Mouse (Mus musculus): ENCODE results near the gene Fancm. TPM values are rescaled to one million over a fixed set of nuclear protein-coding genes. Genes with fewer than 3 reads are reported as not detected.
"Not testable (repeated sequence)": the region's sequence is repeated elsewhere in the genome, so short reads cannot be mapped to it uniquely, and the experiment has no call there.

Gene Fancm
- total and polyA plus RNA-seq, 2 experiments: 0.70 to 3.8 TPM

GRCm38 (mm10) chr12:65108746-65109145, 33.3 kb downstream of the Fancm start:
- no peak overlapping the region for H3K9ac ChIP-seq (ENCODE audit: low read depth, low read length)
- no peak for DNase-seq (ENCODE audit: extremely low read depth, low read depth, low spot score)
- no peaks in the 10 kb centered on the region for H3K4me1 ChIP-seq (ENCODE audit: control insufficient read depth, insufficient read depth, low read length)
- no peaks in the 10 kb centered on the region for H3K79me2 ChIP-seq (ENCODE audit: control insufficient read depth, insufficient read depth, low read length)
- no peaks in the 10 kb centered on the region for H3K27me3 ChIP-seq (ENCODE audit: control insufficient read depth, insufficient read depth, low read length)
- WGBS: 85% methylated on average over 1 of the region's 1 CpGs
- no peak overlapping the region for H3K27ac ChIP-seq (replicated peaks; ENCODE audit: insufficient read depth, low read depth, low read length)
- peaks cover 18% of the 10 kb centered on the region for H3K36me3 ChIP-seq (ENCODE audit: control insufficient read depth, insufficient read depth, low read length)
- TF ChIP-seq CTCF (IDR thresholded peaks at IDR 0.05; ENCODE audit: low read depth, low read length) (no peak), POLR2A (IDR thresholded peaks at IDR 0.05; ENCODE audit: extremely low read depth, insufficient read depth, low read length) (no peak)
- H3K4me3 ChIP-seq (ENCODE audit: insufficient read depth, low read depth, low read length): no peak overlapping the region

- no peak overlapping the region for H3K4me3 ChIP-seq (ENCODE audit: insufficient read depth, low read depth, low read length)
- DNase-seq (ENCODE audit: extremely low read depth, low read depth, low spot score): no peak
- no peak overlapping the region for H3K27ac ChIP-seq (replicated peaks; ENCODE audit: insufficient read depth, low read depth, low read length)
- TF ChIP-seq POLR2A (IDR thresholded peaks at IDR 0.05; ENCODE audit: extremely low read depth, insufficient read depth, low read length) (no peak), CTCF (IDR thresholded peaks at IDR 0.05; ENCODE audit: low read depth, low read length) (no peak)
- H3K27me3 ChIP-seq (ENCODE audit: control insufficient read depth, insufficient read depth, low read length): no peaks in the 10 kb centered on the region
- no peaks in the 10 kb centered on the region for H3K4me1 ChIP-seq (ENCODE audit: control insufficient read depth, insufficient read depth, low read length)
- H3K9ac ChIP-seq (ENCODE audit: low read depth, low read length): no peak overlapping the region
- no peaks in the 10 kb centered on the region for H3K79me2 ChIP-seq (ENCODE audit: control insufficient read depth, insufficient read depth, low read length)
- peaks cover 6% of the 10 kb centered on the region; the same call in 1 of the 2 replicates for H3K36me3 ChIP-seq (ENCODE audit: control insufficient read depth, insufficient read depth, low read length)
- 88% methylated on average over 3 of the region's 3 CpGs for WGBS
These were observed 36.1 kb downstream of the Fancm start for GRCm38 (mm10) chr12:65111503-65111902.

GRCm38 (mm10) chr12:65112811-65113210, 37.4 kb downstream of the Fancm start:
- 98% methylated on average over 1 of the region's 1 CpGs for WGBS
- Histone ChIP-seq H3K27ac (replicated peaks; ENCODE audit: insufficient read depth, low read depth, low read length) (no peak overlapping the region), H3K9ac (ENCODE audit: low read depth, low read length) (no peak overlapping the region), H3K4me1 (ENCODE audit: control insufficient read depth, insufficient read depth, low read length) (no peaks in the 10 kb centered on the region), H3K27me3 (ENCODE audit: control insufficient read depth, insufficient read depth, low read length) (no peaks in the 10 kb centered on the region), H3K79me2 (ENCODE audit: control insufficient read depth, insufficient read depth, low read length) (no peaks in the 10 kb centered on the region), H3K4me3 (ENCODE audit: insufficient read depth, low read depth, low read length) (no peak overlapping the region), H3K36me3 (ENCODE audit: control insufficient read depth, insufficient read depth, low read length) (peaks cover 6% of the 10 kb centered on the region; the same call in 1 of the 2 replicates)
- no peak for TF ChIP-seq CTCF (IDR thresholded peaks at IDR 0.05; ENCODE audit: low read depth, low read length)
- no peak for TF ChIP-seq POLR2A (IDR thresholded peaks at IDR 0.05; ENCODE audit: extremely low read depth, insufficient read depth, low read length)
- DNase-seq (ENCODE audit: extremely low read depth, low read depth, low spot score): no peak

GRCm38 (mm10) chr12:65113925-65114324, 38.5 kb downstream of the Fancm start:
- no peak for TF ChIP-seq CTCF (IDR thresholded peaks at IDR 0.05; ENCODE audit: low read depth, low read length)
- no peak for TF ChIP-seq POLR2A (IDR thresholded peaks at IDR 0.05; ENCODE audit: extremely low read depth, insufficient read depth, low read length)
- WGBS: 91% methylated on average over 4 of the region's 4 CpGs
- H3K9ac ChIP-seq (ENCODE audit: low read depth, low read length): no peak overlapping the region
- no peak for DNase-seq (ENCODE audit: extremely low read depth, low read depth, low spot score)
- H3K27ac ChIP-seq (replicated peaks; ENCODE audit: insufficient read depth, low read depth, low read length): no peak overlapping the region
- no peaks in the 10 kb centered on the region for H3K27me3 ChIP-seq (ENCODE audit: control insufficient read depth, insufficient read depth, low read length)
- peaks cover 12% of the 10 kb centered on the region for H3K36me3 ChIP-seq (ENCODE audit: control insufficient read depth, insufficient read depth, low read length)
- no peaks in the 10 kb centered on the region for H3K4me1 ChIP-seq (ENCODE audit: control insufficient read depth, insufficient read depth, low read length)
- H3K79me2 ChIP-seq (ENCODE audit: control insufficient read depth, insufficient read depth, low read length): no peaks in the 10 kb centered on the region
- no peak overlapping the region for H3K4me3 ChIP-seq (ENCODE audit: insufficient read depth, low read depth, low read length)

- H3K27ac ChIP-seq (replicated peaks; ENCODE audit: insufficient read depth, low read depth, low read length); H3K4me3 ChIP-seq (ENCODE audit: insufficient read depth, low read depth, low read length); H3K4me1 ChIP-seq (ENCODE audit: control insufficient read depth, insufficient read depth, low read length); H3K79me2 ChIP-seq (ENCODE audit: control insufficient read depth, insufficient read depth, low read length); H3K9ac ChIP-seq (ENCODE audit: low read depth, low read length); DNase-seq (ENCODE audit: extremely low read depth, low read depth, low spot score); H3K27me3 ChIP-seq (ENCODE audit: control insufficient read depth, insufficient read depth, low read length): not testable (repeated sequence)
- WGBS: 93% methylated on average over 3 of the region's 3 CpGs
- H3K36me3 ChIP-seq (ENCODE audit: control insufficient read depth, insufficient read depth, low read length): peaks cover 18% of the 10 kb centered on the region
These were observed 39.6 kb downstream of the Fancm start for GRCm38 (mm10) chr12:65114978-65115377.

GRCm38 (mm10) chr12:65118968-65119367, 43.6 kb downstream of the Fancm start:
- Histone ChIP-seq H3K4me3 (ENCODE audit: insufficient read depth, low read depth, low read length) (no peak overlapping the region), H3K4me1 (ENCODE audit: control insufficient read depth, insufficient read depth, low read length) (no peaks in the 10 kb centered on the region), H3K36me3 (ENCODE audit: control insufficient read depth, insufficient read depth, low read length) (peaks cover 27% of the 10 kb centered on the region), H3K27me3 (ENCODE audit: control insufficient read depth, insufficient read depth, low read length) (no peaks in the 10 kb centered on the region), H3K79me2 (ENCODE audit: control insufficient read depth, insufficient read depth, low read length) (no peaks in the 10 kb centered on the region), H3K27ac (replicated peaks; ENCODE audit: insufficient read depth, low read depth, low read length) (no peak overlapping the region), H3K9ac (ENCODE audit: low read depth, low read length) (no peak overlapping the region)
- DNase-seq (ENCODE audit: extremely low read depth, low read depth, low spot score): no peak
- TF ChIP-seq POLR2A (IDR thresholded peaks at IDR 0.05; ENCODE audit: extremely low read depth, insufficient read depth, low read length) (no peak), CTCF (IDR thresholded peaks at IDR 0.05; ENCODE audit: low read depth, low read length) (no peak)
- 90% methylated on average over 7 of the region's 7 CpGs for WGBS

Data from liver, adult 2 months (tissue).